Mouse (Mus musculus): Measurements from ENCODE around the gene Crxos. TPM values are rescaled to one million over a fixed set of nuclear protein-coding genes. Genes with fewer than 3 reads are reported as not detected.

Gene Crxos
- polyA plus RNA-seq (2012; rRNA removed) (not detected in 2 replicates), polyA plus RNA-seq (2014; fragmentation: Nextera tagmentation; extraction: Ambion mirVana) (not detected in 2 replicates)

DNA sequence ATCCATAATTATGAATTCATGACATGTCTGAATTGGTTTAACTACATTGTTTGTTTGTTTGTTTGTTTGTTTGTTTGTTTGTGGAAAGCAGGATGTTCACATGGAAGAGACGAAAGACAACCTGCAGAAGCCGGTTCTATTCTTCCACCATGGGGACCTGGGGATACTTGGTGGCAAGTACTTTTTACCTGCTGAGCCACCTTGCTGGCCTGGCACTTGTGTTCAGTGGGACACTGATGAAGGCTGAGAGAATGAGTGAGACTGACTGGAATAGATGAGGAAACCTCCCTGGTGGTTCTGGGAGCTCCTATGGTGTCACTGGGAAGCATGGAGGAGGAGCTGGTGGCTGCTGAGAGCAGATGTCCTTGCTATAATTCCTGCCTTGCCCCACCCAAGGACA lies at the start of gene Crxos:
Crxos (plus strand) TSS at position 301 of the 400 bp plus-strand sequence.
- 80% methylated on average over 2 of the region's 2 CpGs for WGBS
- DNase-seq (ENCODE audit: low spot score) (no peak), ATAC-seq (ENCODE audit: low FRiP score, low read depth) (no peak)
- Histone ChIP-seq H3K9ac (ENCODE audit: low read depth, low read length, severe bottlenecking) (no peak within 1 kb of the TSS), H3K9me3 (ENCODE audit: control insufficient read depth, low read length) (no peaks in the 10 kb centered on the region), H3K36me3 (ENCODE audit: control insufficient read depth, insufficient read depth, low read length) (no peaks in the 10 kb centered on the region), H3K4me2 (replicated peaks; ENCODE audit: low read depth, low read length, severe bottlenecking) (no peak within 1 kb of the TSS), H3K27ac (replicated peaks; ENCODE audit: low read depth, low read length) (no peak within 1 kb of the TSS), H3K4me1 (ENCODE audit: control insufficient read depth, insufficient read depth, low read length) (no peaks in the 10 kb centered on the region), H3K27me3 (ENCODE audit: control insufficient read depth, insufficient read depth, low read length) (no peaks in the 10 kb centered on the region), H3K4me3 (replicated peaks; ENCODE audit: low read length) (no peak within 1 kb of the TSS)
- no peak for TF ChIP-seq POLR2A (IDR thresholded peaks at IDR 0.05; ENCODE audit: borderline replicate concordance, extremely low read depth, insufficient read depth, insufficient read length)

DNA sequence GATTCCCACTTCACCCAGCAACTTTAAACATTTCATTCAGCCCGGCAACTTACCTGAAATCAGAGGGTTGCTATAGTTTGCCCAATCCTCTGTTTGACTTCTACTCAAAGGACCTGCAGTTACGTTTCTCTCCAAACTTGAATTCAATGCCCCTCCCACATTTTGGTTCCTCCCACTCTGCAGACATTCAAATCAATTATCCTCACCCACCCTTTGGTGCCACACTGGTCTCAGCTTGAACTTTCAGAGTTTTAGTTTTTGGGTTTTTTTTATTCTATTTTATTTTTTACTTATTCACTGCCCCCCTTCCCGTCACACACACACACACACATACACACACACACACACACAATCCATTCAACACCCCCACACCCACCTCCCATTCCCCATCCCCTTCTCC lies 42.8 kb upstream of the Crxos start, which contains the start of gene Obox6:
Obox6 (minus strand) TSS at position 101 of the 400 bp plus-strand sequence.
- H3K36me3 ChIP-seq (ENCODE audit: control insufficient read depth, insufficient read depth, low read length), result no peaks in the 10 kb centered on the region
- H3K9me3 ChIP-seq (ENCODE audit: control insufficient read depth, low read length), result peaks cover 10% of the 10 kb centered on the region; the same call in 1 of the 2 replicates
- WGBS, result 87% methylated on average over 3 of the region's 3 CpGs
- no peak within 1 kb of the TSS for H3K4me2 ChIP-seq (replicated peaks; ENCODE audit: low read depth, low read length, severe bottlenecking)
- no peak within 1 kb of the TSS for H3K9ac ChIP-seq (ENCODE audit: low read depth, low read length, severe bottlenecking)
- ATAC-seq (ENCODE audit: low FRiP score, low read depth) (no peak), DNase-seq (ENCODE audit: low spot score) (no peak)
- H3K4me1 ChIP-seq (ENCODE audit: control insufficient read depth, insufficient read depth, low read length), result no peaks in the 10 kb centered on the region
- no peak within 1 kb of the TSS for H3K4me3 ChIP-seq (replicated peaks; ENCODE audit: low read length)
- no peak within 1 kb of the TSS for H3K27ac ChIP-seq (replicated peaks; ENCODE audit: low read depth, low read length)
- no peak for TF ChIP-seq POLR2A (IDR thresholded peaks at IDR 0.05; ENCODE audit: borderline replicate concordance, extremely low read depth, insufficient read depth, insufficient read length)
- no peaks in the 10 kb centered on the region for H3K27me3 ChIP-seq (ENCODE audit: control insufficient read depth, insufficient read depth, low read length)

DNA sequence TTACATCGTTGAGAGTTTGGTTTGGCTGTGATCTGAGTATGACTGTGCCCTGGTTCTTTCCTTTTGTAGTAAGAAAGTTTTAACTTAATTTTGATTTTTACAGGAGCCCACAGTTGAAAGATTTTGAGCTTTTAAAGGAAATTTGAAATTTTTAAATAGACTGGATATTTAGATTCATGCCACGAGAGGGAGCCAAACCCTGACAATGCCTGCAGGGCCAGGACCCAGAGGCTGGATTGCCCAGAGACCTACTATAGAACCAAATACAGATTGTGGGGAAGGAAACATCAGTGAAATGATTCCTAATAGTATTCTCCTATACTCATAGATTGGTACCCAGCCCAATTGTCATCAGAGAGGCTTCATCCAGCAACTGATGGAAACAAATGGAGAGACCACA lies 22.8 kb upstream of the Crxos start:
- no peak overlapping the region for H3K4me3 ChIP-seq (replicated peaks; ENCODE audit: low read length)
- no peaks in the 10 kb centered on the region for H3K4me1 ChIP-seq (ENCODE audit: control insufficient read depth, insufficient read depth, low read length)
- DNase-seq (ENCODE audit: low spot score) (no peak), ATAC-seq (ENCODE audit: low FRiP score, low read depth) (no peak)
- no peak for TF ChIP-seq POLR2A (IDR thresholded peaks at IDR 0.05; ENCODE audit: borderline replicate concordance, extremely low read depth, insufficient read depth, insufficient read length)
- no peak overlapping the region for H3K9ac ChIP-seq (ENCODE audit: low read depth, low read length, severe bottlenecking)
- no peak overlapping the region for H3K27ac ChIP-seq (replicated peaks; ENCODE audit: low read depth, low read length)
- no peaks in the 10 kb centered on the region for H3K36me3 ChIP-seq (ENCODE audit: control insufficient read depth, insufficient read depth, low read length)
- no peak overlapping the region for H3K4me2 ChIP-seq (replicated peaks; ENCODE audit: low read depth, low read length, severe bottlenecking)
- 37% methylated on average over 2 of the region's 2 CpGs for WGBS
- H3K27me3 ChIP-seq (ENCODE audit: control insufficient read depth, insufficient read depth, low read length), result no peaks in the 10 kb centered on the region
- no peaks in the 10 kb centered on the region for H3K9me3 ChIP-seq (ENCODE audit: control insufficient read depth, low read length)

DNA sequence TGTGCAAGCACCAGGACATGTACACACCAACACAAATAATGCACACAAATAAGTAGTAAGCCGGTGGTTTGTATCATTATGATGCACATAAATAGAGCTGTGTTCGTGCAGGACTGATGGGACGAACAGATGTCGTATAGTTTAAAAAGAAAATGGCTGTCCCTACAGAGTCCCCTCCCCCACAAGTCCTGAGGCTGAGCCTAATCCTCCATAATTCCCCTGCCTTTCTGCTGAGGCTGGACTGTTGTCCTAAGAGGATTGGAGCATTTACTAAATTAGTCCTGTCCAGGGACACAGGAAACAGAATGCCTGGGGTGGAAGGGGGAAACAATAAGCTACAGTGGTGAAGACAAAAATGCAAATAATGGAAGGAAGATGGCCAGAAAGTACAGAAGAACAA lies 18.3 kb upstream of the Crxos start:
- H3K9ac ChIP-seq (ENCODE audit: low read depth, low read length, severe bottlenecking), result no peak overlapping the region
- no peak overlapping the region for H3K4me2 ChIP-seq (replicated peaks; ENCODE audit: low read depth, low read length, severe bottlenecking)
- no peak overlapping the region for H3K4me3 ChIP-seq (replicated peaks; ENCODE audit: low read length)
- H3K9me3 ChIP-seq (ENCODE audit: control insufficient read depth, low read length), result no peaks in the 10 kb centered on the region
- WGBS, result 82% methylated on average over 4 of the region's 4 CpGs
- no peak for ATAC-seq (ENCODE audit: low FRiP score, low read depth)
- no peak for DNase-seq (ENCODE audit: low spot score)
- no peak for TF ChIP-seq POLR2A (IDR thresholded peaks at IDR 0.05; ENCODE audit: borderline replicate concordance, extremely low read depth, insufficient read depth, insufficient read length)
- no peaks in the 10 kb centered on the region for H3K36me3 ChIP-seq (ENCODE audit: control insufficient read depth, insufficient read depth, low read length)
- no peaks in the 10 kb centered on the region for H3K4me1 ChIP-seq (ENCODE audit: control insufficient read depth, insufficient read depth, low read length)
- H3K27me3 ChIP-seq (ENCODE audit: control insufficient read depth, insufficient read depth, low read length), result no peaks in the 10 kb centered on the region
- H3K27ac ChIP-seq (replicated peaks; ENCODE audit: low read depth, low read length), result no peak overlapping the region

DNA sequence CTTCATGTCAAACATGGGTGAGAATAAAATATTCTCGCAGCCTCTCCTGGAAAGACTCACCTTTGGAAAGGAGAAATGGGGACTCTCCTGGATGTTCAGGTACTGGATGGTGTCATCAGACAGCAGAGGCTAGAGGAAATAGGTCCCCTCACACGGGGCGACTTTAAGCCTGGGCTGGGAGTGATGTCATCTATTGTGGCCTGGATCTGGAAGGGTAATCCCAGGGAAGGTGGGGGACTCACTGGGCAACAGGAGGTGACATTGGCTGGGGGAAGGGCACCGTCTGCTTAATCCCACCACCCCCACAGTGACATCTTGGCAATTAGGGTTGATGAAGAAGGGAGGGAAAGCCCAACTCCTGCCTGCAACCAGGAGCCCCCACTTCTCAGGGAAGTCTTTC lies 2.7 kb upstream of the Crxos start, which contains the start of gene Crx:
Crx (minus strand) TSS at position 213 of the 400 bp plus-strand sequence.
- H3K4me1 ChIP-seq (ENCODE audit: control insufficient read depth, insufficient read depth, low read length), result no peaks in the 10 kb centered on the region
- no peaks in the 10 kb centered on the region for H3K36me3 ChIP-seq (ENCODE audit: control insufficient read depth, insufficient read depth, low read length)
- H3K9me3 ChIP-seq (ENCODE audit: control insufficient read depth, low read length), result no peaks in the 10 kb centered on the region
- H3K4me2 ChIP-seq (replicated peaks; ENCODE audit: low read depth, low read length, severe bottlenecking), result no peak within 1 kb of the TSS
- WGBS, result 29% methylated on average over 4 of the region's 4 CpGs
- H3K27me3 ChIP-seq (ENCODE audit: control insufficient read depth, insufficient read depth, low read length), result no peaks in the 10 kb centered on the region
- H3K9ac ChIP-seq (ENCODE audit: low read depth, low read length, severe bottlenecking), result no peak within 1 kb of the TSS
- TF ChIP-seq POLR2A (IDR thresholded peaks at IDR 0.05; ENCODE audit: borderline replicate concordance, extremely low read depth, insufficient read depth, insufficient read length), result no peak
- no peak for ATAC-seq (ENCODE audit: low FRiP score, low read depth)
- no peak within 1 kb of the TSS for H3K27ac ChIP-seq (replicated peaks; ENCODE audit: low read depth, low read length)
- no peak within 1 kb of the TSS for H3K4me3 ChIP-seq (replicated peaks; ENCODE audit: low read length)
- no peak for DNase-seq (ENCODE audit: low spot score)

DNA sequence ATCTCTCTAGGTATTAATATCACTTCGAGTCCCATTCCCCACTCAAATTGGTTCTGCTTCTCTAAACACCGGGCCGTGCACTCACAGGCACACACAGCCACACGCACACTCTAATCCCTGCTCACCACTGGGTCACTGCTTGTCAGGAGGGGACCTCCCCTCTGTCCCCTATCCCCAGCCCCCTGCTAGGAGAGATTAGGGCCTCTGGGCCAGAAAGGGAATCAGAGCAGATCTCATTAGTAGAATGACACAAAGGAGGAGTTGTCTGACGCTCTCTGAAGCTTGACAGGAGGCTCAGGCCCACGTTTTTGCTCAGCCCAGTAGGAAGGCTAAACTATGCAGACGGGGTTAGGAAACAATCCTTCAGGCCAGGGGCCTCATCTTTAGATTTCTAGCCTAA lies 1.0 kb upstream of the Crxos start:
- Histone ChIP-seq H3K4me3 (replicated peaks; ENCODE audit: low read length) (no peak overlapping the region), H3K27me3 (ENCODE audit: control insufficient read depth, insufficient read depth, low read length) (no peaks in the 10 kb centered on the region), H3K9ac (ENCODE audit: low read depth, low read length, severe bottlenecking) (no peak overlapping the region), H3K36me3 (ENCODE audit: control insufficient read depth, insufficient read depth, low read length) (no peaks in the 10 kb centered on the region), H3K4me1 (ENCODE audit: control insufficient read depth, insufficient read depth, low read length) (no peaks in the 10 kb centered on the region), H3K27ac (replicated peaks; ENCODE audit: low read depth, low read length) (no peak overlapping the region), H3K4me2 (replicated peaks; ENCODE audit: low read depth, low read length, severe bottlenecking) (no peak overlapping the region), H3K9me3 (ENCODE audit: control insufficient read depth, low read length) (no peaks in the 10 kb centered on the region)
- ATAC-seq (ENCODE audit: low FRiP score, low read depth) (no peak), DNase-seq (ENCODE audit: low spot score) (no peak)
- WGBS, result 31% methylated on average over 7 of the region's 7 CpGs
- no peak for TF ChIP-seq POLR2A (IDR thresholded peaks at IDR 0.05; ENCODE audit: borderline replicate concordance, extremely low read depth, insufficient read depth, insufficient read length)
